Mouse (Mus musculus): ENCODE results near the gene Slc26a11. TPM values are rescaled to one million over a fixed set of nuclear protein-coding genes. Genes with fewer than 3 reads are reported as not detected.

Slc26a11 gene
- 45.3 TPM for polyA plus RNA-seq (2017; shearing (Covaris generic))

DNA sequence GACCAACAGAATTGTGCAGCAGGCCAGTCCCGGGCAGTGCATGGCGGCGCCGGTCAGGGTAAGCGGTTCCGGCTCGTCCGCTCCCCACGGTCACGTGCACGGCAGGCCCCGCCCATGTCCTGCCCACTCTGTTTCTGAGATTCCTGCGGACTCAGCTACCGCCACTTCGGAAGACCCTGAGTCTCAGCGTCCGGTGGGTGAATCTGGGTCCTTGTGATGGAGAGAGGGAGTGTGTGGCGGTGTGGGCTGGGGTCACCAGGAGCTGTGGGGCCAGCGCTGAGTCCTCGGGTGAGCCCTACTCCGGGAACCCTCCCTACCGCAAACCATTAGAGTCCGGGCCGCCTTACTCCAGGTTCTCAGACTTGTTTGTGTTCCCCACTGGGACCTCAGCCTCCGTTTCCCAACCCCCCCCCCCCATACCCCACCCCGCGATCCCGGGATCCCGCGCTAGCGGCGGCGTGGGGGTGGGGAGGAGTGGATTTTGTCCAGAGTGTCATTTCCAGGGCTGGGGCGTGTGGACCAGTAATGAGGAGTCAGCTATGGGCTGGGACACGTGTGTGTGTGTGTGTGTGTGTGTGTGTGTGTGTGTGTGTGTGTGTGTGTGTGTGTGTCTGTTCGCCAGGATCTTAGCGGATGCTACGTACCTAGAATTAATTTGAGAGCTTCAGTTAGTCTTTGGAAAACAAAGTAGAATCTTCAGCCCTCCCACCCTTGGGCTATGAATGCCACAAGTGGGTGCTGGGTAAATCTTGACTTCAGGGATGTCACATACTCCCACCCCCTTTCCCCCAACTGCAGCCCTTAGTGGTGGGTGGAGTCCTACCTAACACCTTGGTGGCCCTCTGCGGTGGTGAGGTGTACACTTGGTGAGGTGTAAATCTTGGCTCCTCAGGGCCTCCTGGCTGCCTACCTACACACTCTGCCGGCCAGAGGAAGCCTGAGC, at the start of gene Slc26a11, which contains the start of gene Sgsh:
Gene Slc26a11 (plus strand): TSS at position 115 of the 943 bp plus-strand sequence.
Gene Sgsh (minus strand): TSS at position 94 of the 943 bp plus-strand sequence.

GRCm38 (mm10) chr11:119307658-119307867, 47.8 kb upstream of the Slc26a11 start, which contains the start of gene Card14:
Gene Card14 (plus strand): TSS chr11:119307768.

GRCm38 (mm10) chr11:119392800-119393482, 37.6 kb downstream of the Slc26a11 start, which contains the start of gene Rnf213:
Gene Rnf213 (plus strand): TSS chr11:119393100.

Other genes with a start within 250 kb of the Slc26a11 start
- not detected for gene Tbc1d16, start 127.1 kb upstream of the Slc26a11 start, polyA plus RNA-seq (2017; shearing (Covaris generic))
- 0.78 TPM for gene Ccdc40, start 127.0 kb upstream of the Slc26a11 start, polyA plus RNA-seq (2017; shearing (Covaris generic))
- gene Gaa, start 87.7 kb upstream of the Slc26a11 start, polyA plus RNA-seq (2017; shearing (Covaris generic)), result 40.6 TPM
- gene Eif4a3, start 55.5 kb upstream of the Slc26a11 start, polyA plus RNA-seq (2017; shearing (Covaris generic)), result 281 TPM
- gene Card14, start 47.8 kb upstream of the Slc26a11 start, polyA plus RNA-seq (2017; shearing (Covaris generic)), result not detected
- gene Sgsh, start within 50 bp of the Slc26a11 start, polyA plus RNA-seq (2017; shearing (Covaris generic)), result 8.5 TPM
- gene Rnf213, start 37.5 kb downstream of the Slc26a11 start, polyA plus RNA-seq (2017; shearing (Covaris generic)), result 10.2 TPM
- gene Endov, start 135.8 kb downstream of the Slc26a11 start, polyA plus RNA-seq (2017; shearing (Covaris generic)), result 14.4 TPM
- gene Nptx1, start 192.2 kb downstream of the Slc26a11 start, polyA plus RNA-seq (2017; shearing (Covaris generic)), result not detected
- gene Rptor, start 247.3 kb downstream of the Slc26a11 start, polyA plus RNA-seq (2017; shearing (Covaris generic)), result 29.3 TPM

Data from effector memory CD4-positive, alpha-beta T cell, adult 7 months (primary cell).